Comparison of ENCODE assay signal across 8 mouse cellular contexts in genomic region chr9:107338172-107338883, GRCm38 (mm10). TPM values are rescaled to one million over a fixed set of nuclear protein-coding genes. Genes with fewer than 3 reads are reported as not detected.
DNase-seq lines count a peak whose midpoint lies in the region; ATAC-seq and TF ChIP-seq lines count a peak whose summit lies in the region.

Hemk1 (minus strand) TSS chr9:107338350.

- WGBS in embryonic facial prominence, embryonic 15.5 days: 3% methylated on average over 30 of the region's 30 CpGs
- WGBS in heart, embryonic 10.5 days: 5% methylated on average over 30 of the region's 30 CpGs
- WGBS in kidney, embryonic 15.5 days: 4% methylated on average over 30 of the region's 30 CpGs

- 0 out of 2 replicates have a peak, but pooled peaks cover 6% of the 10 kb centered on the region for H3K36me3 ChIP-seq in embryonic facial prominence, embryonic 15.5 days
- H3K36me3 ChIP-seq in heart, embryonic 10.5 days: 0 out of 2 replicates have a peak, but pooled peaks cover 4% of the 10 kb centered on the region
- H3K36me3 ChIP-seq in kidney, embryonic 15.5 days: no peaks in the 10 kb centered on the region; the same call in 1 of the 2 replicates

- no peaks in the 10 kb centered on the region for H3K9me3 ChIP-seq in embryonic facial prominence, embryonic 15.5 days (replicated peaks)
- H3K9me3 ChIP-seq in heart, embryonic 10.5 days: no peaks in the 10 kb centered on the region
- H3K9me3 ChIP-seq in kidney, embryonic 15.5 days (replicated peaks): no peaks in the 10 kb centered on the region

- H3K9ac ChIP-seq in embryonic facial prominence, embryonic 15.5 days: peak within 1 kb of the TSS; percentile 59
- peak within 1 kb of the TSS; percentile 54 for H3K9ac ChIP-seq in kidney, embryonic 15.5 days

- peak within 1 kb of the TSS; percentile 88 for H3K4me2 ChIP-seq in embryonic facial prominence, embryonic 15.5 days (replicated peaks)
- peak within 1 kb of the TSS; percentile 83 for H3K4me2 ChIP-seq in kidney, embryonic 15.5 days

- no peak for TF ChIP-seq CTCF in bone marrow macrophage, adult 2 months (IDR thresholded peaks at IDR 0.05; ENCODE audit: low read depth, low read length)

- peak within 1 kb of the TSS; percentile 2; the same call in 1 of the 2 replicates for H3K27ac ChIP-seq in bone marrow macrophage, adult 2 months (ENCODE audit: insufficient read depth, low read depth, low read length)
- H3K27ac ChIP-seq in embryonic facial prominence, embryonic 15.5 days (replicated peaks): peak within 1 kb of the TSS; percentile 72
- H3K27ac ChIP-seq in heart, embryonic 10.5 days: peak within 1 kb of the TSS; percentile 88
- H3K27ac ChIP-seq in kidney, embryonic 15.5 days: peak within 1 kb of the TSS; percentile 50; the same call in 1 of the 2 replicates

- DNase-seq in CD4-positive helper T cell, adult 2 months (ENCODE audit: low read depth, low spot score): peak; percentile 91
- peak; percentile 90 for DNase-seq in heart, embryonic 10.5 days (ENCODE audit: low spot score)
- DNase-seq in liver: peak; percentile 84
- DNase-seq in monocyte, adult 2 months (ENCODE audit: low read depth in 1 of 2, low spot score in 2 of 2): peak; percentile 29 to 54
- DNase-seq in spleen, postnatal 14 days (ENCODE audit: low spot score in 2 of 2): peak; percentile 49 to 66

- H3K4me3 ChIP-seq in bone marrow macrophage, adult 2 months (ENCODE audit: insufficient read depth, low read length): peak within 1 kb of the TSS; percentile 84
- H3K4me3 ChIP-seq in embryonic facial prominence, embryonic 15.5 days (replicated peaks): peak within 1 kb of the TSS; percentile 63
- H3K4me3 ChIP-seq in heart, embryonic 10.5 days: peak within 1 kb of the TSS; percentile 72
- peak within 1 kb of the TSS; percentile 58 for H3K4me3 ChIP-seq in kidney, embryonic 15.5 days (replicated peaks)

- H3K27me3 ChIP-seq in embryonic facial prominence, embryonic 15.5 days: peaks cover 5% of the 10 kb centered on the region; the same call in 1 of the 2 replicates
- peaks cover 23% of the 10 kb centered on the region for H3K27me3 ChIP-seq in heart, embryonic 10.5 days (ENCODE audit: insufficient read depth, poor library complexity, severe bottlenecking)
- peaks cover 17% of the 10 kb centered on the region for H3K27me3 ChIP-seq in kidney, embryonic 15.5 days

- H3K4me1 ChIP-seq in bone marrow macrophage, adult 2 months (ENCODE audit: control insufficient read depth, insufficient read depth, low read length): 0 out of 2 replicates have a peak, but pooled peaks cover 7% of the 10 kb centered on the region
- H3K4me1 ChIP-seq in embryonic facial prominence, embryonic 15.5 days: peaks cover 12% of the 10 kb centered on the region
- H3K4me1 ChIP-seq in heart, embryonic 10.5 days: peaks cover 17% of the 10 kb centered on the region
- H3K4me1 ChIP-seq in kidney, embryonic 15.5 days: peaks cover 26% of the 10 kb centered on the region

- TF ChIP-seq POLR2A in bone marrow macrophage, adult 2 months (IDR thresholded peaks at IDR 0.05; ENCODE audit: borderline replicate concordance, low read depth, low read length): no peak

- peak; percentile 41 for ATAC-seq in embryonic facial prominence, embryonic 15.5 days (ENCODE audit: insufficient number of reproducible peaks, low FRiP score, low TSS enrichment, low read depth)
- peak; percentile 76 for ATAC-seq in kidney, embryonic 15.5 days (replicated peaks; ENCODE audit: low FRiP score)

RNA-seq across cellular contexts. Expression of gene Hemk1, which starts in this region (rescaled TPM):
- 14.1 and 15.3 TPM in 2 replicates for polyA plus RNA-seq in bone marrow macrophage, adult 2 months (2012; ENCODE audit: insufficient read depth, insufficient read length, missing spikeins)
- polyA plus RNA-seq in embryonic facial prominence, embryonic 15.5 days (2015; fragmentation: Nextera tagmentation; extraction: Ambion mirVana): 11.7 and 12.3 TPM in 2 replicates
- 13.4 and 14.6 TPM in 2 replicates for polyA plus RNA-seq in heart, embryonic 10.5 days (2016; fragmentation: Nextera tagmentation; extraction: Ambion mirVana)
- 10.9 and 11.8 TPM in 2 replicates for polyA plus RNA-seq in kidney, embryonic 15.5 days (2015; fragmentation: Nextera tagmentation; extraction: Ambion mirVana)

Comparison
In these comparisons a context has a peak if more than half of its experiments do, and no peak if none do; other contexts are left out.
1. Peak in every context shown above with its lines: DNase-seq, ATAC-seq, H3K4me3 ChIP-seq and H3K27ac ChIP-seq.
2. H3K27ac ChIP-seq: peak in every context shown above with its lines; median percentile 88 in heart, embryonic 10.5 days; 72 in embryonic facial prominence, embryonic 15.5 days; 50 in kidney, embryonic 15.5 days; 2 in bone marrow macrophage, adult 2 months.